Mouse (Mus musculus): Measurements from ENCODE around the gene 9930111J21Rik2. TPM values are rescaled to one million over a fixed set of nuclear protein-coding genes. Genes with fewer than 3 reads are reported as not detected.
"Not testable (repeated sequence)": the region's sequence is repeated elsewhere in the genome, so short reads cannot be mapped to it uniquely, and the experiment has no call there.

The 9930111J21Rik2 gene
- 0.52 and 0.65 TPM in 2 replicates for polyA plus RNA-seq (2015; fragmentation: Nextera tagmentation; extraction: Ambion mirVana)

- H3K36me3 ChIP-seq; H3K4me3 ChIP-seq (replicated peaks); H3K27ac ChIP-seq; H3K9ac ChIP-seq; H3K9me3 ChIP-seq (replicated peaks); H3K4me2 ChIP-seq; DNase-seq; H3K27me3 ChIP-seq; H3K4me1 ChIP-seq (replicated peaks); ATAC-seq (ENCODE audit: low read depth): not testable (repeated sequence)
- 64% methylated on average over 1 of the region's 6 CpGs for WGBS (ENCODE audit: insufficient replicate concordance)
Measured at GRCm38 (mm10) chr11:49051093-49051891, at the start of gene 9930111J21Rik2. Gene 9930111J21Rik2 (minus strand): TSS chr11:49051242.

- H3K4me2 ChIP-seq: no peak overlapping the region
- no peak overlapping the region for H3K27ac ChIP-seq
- H3K9ac ChIP-seq: no peak overlapping the region
- no peaks in the 10 kb centered on the region for H3K27me3 ChIP-seq
- no peak overlapping the region for H3K4me3 ChIP-seq (replicated peaks)
- H3K4me1 ChIP-seq (replicated peaks): peaks cover 40% of the 10 kb centered on the region
- no peaks in the 10 kb centered on the region for H3K9me3 ChIP-seq (replicated peaks)
- no peak for DNase-seq
- no peak for ATAC-seq (ENCODE audit: low read depth)
- H3K36me3 ChIP-seq: no peaks in the 10 kb centered on the region
- WGBS (ENCODE audit: insufficient replicate concordance): 69% methylated on average over 3 of the region's 3 CpGs
Measured at GRCm38 (mm10) chr11:49100409-49100808, 49.4 kb upstream of the 9930111J21Rik2 start.

DNA sequence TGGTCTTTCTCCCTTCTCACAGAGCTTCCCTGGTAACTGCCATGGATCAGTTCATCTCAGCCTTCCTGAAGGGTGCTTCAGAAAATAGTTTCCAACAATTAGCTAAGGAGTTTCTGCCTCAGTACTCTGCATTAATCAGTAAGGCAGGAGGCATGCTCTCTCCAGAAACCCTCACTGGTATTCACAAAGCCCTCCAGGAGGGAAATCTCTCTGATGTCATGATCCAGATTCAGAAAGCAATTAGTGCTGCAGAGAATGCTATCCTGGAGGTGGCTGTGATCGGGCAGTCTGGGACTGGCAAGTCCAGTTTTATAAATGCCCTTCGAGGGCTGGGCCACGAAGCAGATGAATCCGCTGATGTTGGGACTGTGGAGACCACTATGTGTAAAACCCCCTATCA is 44.3 kb upstream of the 9930111J21Rik2 start:
- 83% methylated on average over 4 of the region's 4 CpGs for WGBS (ENCODE audit: insufficient replicate concordance)
- Histone ChIP-seq H3K4me1 (replicated peaks) (peaks cover 32% of the 10 kb centered on the region), H3K36me3 (no peaks in the 10 kb centered on the region), H3K27ac (no peak overlapping the region), H3K9ac (no peak overlapping the region), H3K4me2 (no peak overlapping the region), H3K9me3 (replicated peaks) (no peaks in the 10 kb centered on the region), H3K27me3 (no peaks in the 10 kb centered on the region), H3K4me3 (replicated peaks) (no peak overlapping the region)
- DNase-seq (no peak), ATAC-seq (ENCODE audit: low read depth) (no peak)

GRCm38 (mm10) chr11:49093861-49094660 is 43.0 kb upstream of the 9930111J21Rik2 start:
- no peak overlapping the region for H3K27ac ChIP-seq
- no peak overlapping the region for H3K4me2 ChIP-seq
- no peaks in the 10 kb centered on the region for H3K36me3 ChIP-seq
- no peaks in the 10 kb centered on the region for H3K27me3 ChIP-seq
- 76% methylated on average over 6 of the region's 6 CpGs for WGBS (ENCODE audit: insufficient replicate concordance)
- no peak for DNase-seq
- no peak for ATAC-seq (ENCODE audit: low read depth)
- H3K4me1 ChIP-seq (replicated peaks): peaks cover 42% of the 10 kb centered on the region
- H3K4me3 ChIP-seq (replicated peaks): no peak overlapping the region
- H3K9me3 ChIP-seq (replicated peaks): no peaks in the 10 kb centered on the region
- no peak overlapping the region for H3K9ac ChIP-seq

- Histone ChIP-seq H3K36me3 (no peaks in the 10 kb centered on the region), H3K9ac (no peak overlapping the region), H3K27ac (peak overlapping the region; percentile 68), H3K9me3 (replicated peaks) (no peaks in the 10 kb centered on the region), H3K4me2 (no peak overlapping the region), H3K4me3 (replicated peaks) (no peak overlapping the region), H3K4me1 (replicated peaks) (peaks cover 54% of the 10 kb centered on the region), H3K27me3 (no peaks in the 10 kb centered on the region)
- 74% methylated on average over 2 of the region's 2 CpGs for WGBS (ENCODE audit: insufficient replicate concordance)
- no peak for DNase-seq
- no peak for ATAC-seq (ENCODE audit: low read depth)
Measured at GRCm38 (mm10) chr11:49092786-49093185, 41.7 kb upstream of the 9930111J21Rik2 start.

DNA sequence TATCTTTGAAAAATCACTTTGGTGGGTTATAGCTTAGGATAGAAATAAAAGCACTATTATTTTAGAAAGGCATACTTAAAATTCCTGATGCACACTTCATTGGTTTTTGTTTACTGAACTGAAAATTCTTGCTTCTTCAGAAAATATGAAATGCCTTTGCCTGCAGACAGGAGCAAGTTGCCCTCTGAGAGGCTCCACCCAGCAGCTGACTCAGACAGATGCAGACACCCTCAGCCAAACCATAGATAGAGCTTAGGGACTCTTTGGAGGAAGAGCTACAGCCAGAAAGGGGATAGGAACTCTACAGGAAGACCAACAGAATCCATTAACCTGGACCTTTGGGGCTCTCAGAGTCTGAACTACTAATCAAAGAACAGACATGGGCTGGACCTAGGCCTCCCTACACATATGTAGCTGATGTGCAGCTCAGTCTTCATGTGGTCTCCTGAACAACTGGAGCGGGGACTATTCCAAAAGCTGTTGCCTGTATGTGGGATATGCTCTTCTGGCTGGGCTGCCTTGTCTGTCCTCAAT is 41.1 kb upstream of the 9930111J21Rik2 start:
- ATAC-seq (ENCODE audit: low read depth) (no peak), DNase-seq (no peak)
- WGBS (ENCODE audit: insufficient replicate concordance): 95% methylated on average over 1 of the region's 1 CpGs
- no peaks in the 10 kb centered on the region for H3K9me3 ChIP-seq (replicated peaks)
- peaks cover 59% of the 10 kb centered on the region for H3K4me1 ChIP-seq (replicated peaks)
- no peaks in the 10 kb centered on the region for H3K36me3 ChIP-seq
- H3K27ac ChIP-seq: peak overlapping the region; percentile 68
- no peak overlapping the region for H3K4me3 ChIP-seq (replicated peaks)
- no peaks in the 10 kb centered on the region for H3K27me3 ChIP-seq
- peak overlapping the region; percentile 26; the same call in 1 of the 2 replicates for H3K9ac ChIP-seq
- H3K4me2 ChIP-seq: no peak overlapping the region

DNA sequence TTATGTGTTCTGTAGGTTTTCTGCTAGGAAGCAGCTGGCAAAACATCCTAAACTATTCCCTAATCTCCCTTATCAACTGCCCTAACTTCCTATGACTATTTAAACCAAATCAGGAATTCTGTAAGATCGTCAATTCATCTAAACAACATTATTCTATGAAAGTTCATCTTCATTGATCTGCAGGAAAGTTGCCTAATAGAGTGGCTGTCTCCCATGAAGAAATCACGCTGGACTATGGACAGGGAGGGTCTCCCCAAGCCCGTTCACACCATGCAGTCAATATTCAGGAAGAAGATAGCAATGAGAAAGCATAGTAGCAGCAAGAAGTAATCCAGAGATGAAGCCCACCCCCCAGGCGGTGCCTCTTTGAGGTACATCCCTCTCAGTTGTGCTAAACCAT is 40.1 kb upstream of the 9930111J21Rik2 start:
- peak overlapping the region; percentile 81 for H3K27ac ChIP-seq
- ATAC-seq (ENCODE audit: low read depth) (no peak), DNase-seq (no peak)
- H3K9ac ChIP-seq: no peak overlapping the region
- H3K27me3 ChIP-seq: no peaks in the 10 kb centered on the region
- no peaks in the 10 kb centered on the region for H3K9me3 ChIP-seq (replicated peaks)
- H3K4me3 ChIP-seq (replicated peaks): no peak overlapping the region
- 46% methylated on average over 4 of the region's 4 CpGs for WGBS (ENCODE audit: insufficient replicate concordance)
- no peaks in the 10 kb centered on the region for H3K36me3 ChIP-seq
- peaks cover 68% of the 10 kb centered on the region for H3K4me1 ChIP-seq (replicated peaks)
- H3K4me2 ChIP-seq: no peak overlapping the region

DNA sequence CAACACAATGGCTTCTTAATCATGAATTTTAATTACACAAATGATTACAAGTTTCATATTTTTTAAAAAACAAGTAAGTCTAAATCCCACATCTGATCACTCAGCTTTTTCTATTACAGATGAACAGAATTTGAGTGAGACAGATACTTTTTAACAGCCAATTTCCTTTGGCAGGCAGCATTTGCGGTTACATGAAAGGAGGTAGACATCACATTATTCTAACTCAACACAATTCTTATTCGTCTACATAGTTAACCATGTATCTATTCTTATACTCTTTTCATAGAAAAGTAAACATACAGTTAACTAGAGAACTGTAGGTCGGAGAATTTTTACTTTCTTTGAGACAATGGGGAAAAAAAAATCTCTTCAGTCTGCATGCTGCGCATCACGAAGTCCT is 39.5 kb upstream of the 9930111J21Rik2 start:
- H3K27me3 ChIP-seq: no peaks in the 10 kb centered on the region
- no peak overlapping the region for H3K9ac ChIP-seq
- no peak overlapping the region for H3K4me3 ChIP-seq (replicated peaks)
- H3K27ac ChIP-seq: peak overlapping the region; percentile 81
- H3K4me1 ChIP-seq (replicated peaks): peaks cover 75% of the 10 kb centered on the region
- H3K9me3 ChIP-seq (replicated peaks): no peaks in the 10 kb centered on the region
- no peak overlapping the region for H3K4me2 ChIP-seq
- DNase-seq (no peak), ATAC-seq (ENCODE audit: low read depth) (no peak)
- WGBS (ENCODE audit: insufficient replicate concordance): 83% methylated on average over 5 of the region's 5 CpGs
- H3K36me3 ChIP-seq: no peaks in the 10 kb centered on the region

GRCm38 (mm10) chr11:49089735-49090507 is 38.9 kb upstream of the 9930111J21Rik2 start:
- Histone ChIP-seq H3K9ac (no peak overlapping the region), H3K4me1 (replicated peaks) (peaks cover 81% of the 10 kb centered on the region), H3K36me3 (no peaks in the 10 kb centered on the region), H3K4me3 (replicated peaks) (no peak overlapping the region), H3K27me3 (no peaks in the 10 kb centered on the region), H3K9me3 (replicated peaks) (no peaks in the 10 kb centered on the region), H3K4me2 (peak overlapping the region; percentile 24; the same call in 1 of the 2 replicates), H3K27ac (peak overlapping the region; percentile 81)
- 40% methylated on average over 3 of the region's 3 CpGs for WGBS (ENCODE audit: insufficient replicate concordance)
- DNase-seq: no peak
- no peak for ATAC-seq (ENCODE audit: low read depth)

GRCm38 (mm10) chr11:49088990-49089652 is 38.1 kb upstream of the 9930111J21Rik2 start:
- 71% methylated on average over 5 of the region's 5 CpGs for WGBS (ENCODE audit: insufficient replicate concordance)
- peak overlapping the region; percentile 98 for H3K27ac ChIP-seq
- DNase-seq: no peak

More at GRCm38 (mm10) chr11:49088990-49089652, 38.1 kb upstream of the 9930111J21Rik2 start:
- H3K9me3 ChIP-seq (replicated peaks): no peaks in the 10 kb centered on the region
- ATAC-seq (ENCODE audit: low read depth): no peak
- peak overlapping the region; percentile 81 for H3K4me2 ChIP-seq
- no peaks in the 10 kb centered on the region for H3K27me3 ChIP-seq
- H3K36me3 ChIP-seq: no peaks in the 10 kb centered on the region
- H3K4me1 ChIP-seq (replicated peaks): peaks cover 88% of the 10 kb centered on the region
- peak overlapping the region; percentile 76 for H3K9ac ChIP-seq
- 0 out of 2 replicates have a peak overlapping the region, but pooled peaks have one; percentile 48 for H3K4me3 ChIP-seq (replicated peaks)
